Mouse (Mus musculus): Measurements from ENCODE around the gene Efna5. TPM values are rescaled to one million over a fixed set of nuclear protein-coding genes. Genes with fewer than 3 reads are reported as not detected.

Gene Efna5
- polyA plus RNA-seq, 1 experiment from 2014 or later: 22.0 TPM

GRCm38 (mm10) chr17:62737404-62737803, 143.7 kb downstream of the Efna5 start:
- no peak overlapping the region for H3K4me3 ChIP-seq (ENCODE audit: low read length)
- no peaks in the 10 kb centered on the region for H3K36me3 ChIP-seq (ENCODE audit: control insufficient read depth, insufficient read depth)
- peaks cover 16% of the 10 kb centered on the region; the same call in 1 of the 2 replicates for H3K4me1 ChIP-seq (ENCODE audit: control insufficient read depth, insufficient read depth, low read length)
- H3K27ac ChIP-seq (ENCODE audit: low read length): no peak overlapping the region
- no peaks in the 10 kb centered on the region for H3K9me3 ChIP-seq (replicated peaks; ENCODE audit: control insufficient read depth, low read length)
- no peak for ATAC-seq (replicated peaks; ENCODE audit: extremely low read depth, insufficient read depth, low FRiP score)
- H3K27me3 ChIP-seq (ENCODE audit: control insufficient read depth, insufficient read depth, low read length): no peaks in the 10 kb centered on the region
- 87% methylated on average over 6 of the region's 6 CpGs for WGBS
- H3K4me2 ChIP-seq (ENCODE audit: low read depth, low read length): no peak overlapping the region
- no peak overlapping the region for H3K9ac ChIP-seq (ENCODE audit: low read length)

- H3K27ac ChIP-seq (ENCODE audit: low read length): no peak overlapping the region
- ATAC-seq (replicated peaks; ENCODE audit: extremely low read depth, insufficient read depth, low FRiP score): no peak
These were observed 145.2 kb downstream of the Efna5 start for GRCm38 (mm10) chr17:62735943-62736342.

GRCm38 (mm10) chr17:62734901-62735300, 146.2 kb downstream of the Efna5 start:
- Histone ChIP-seq H3K4me2 (ENCODE audit: low read depth, low read length) (no peak overlapping the region), H3K9ac (ENCODE audit: low read length) (no peak overlapping the region; the same call in 1 of the 2 replicates), H3K4me1 (ENCODE audit: control insufficient read depth, insufficient read depth, low read length) (peaks cover 29% of the 10 kb centered on the region), H3K9me3 (replicated peaks; ENCODE audit: control insufficient read depth, low read length) (no peaks in the 10 kb centered on the region), H3K36me3 (ENCODE audit: control insufficient read depth, insufficient read depth) (no peaks in the 10 kb centered on the region), H3K27me3 (ENCODE audit: control insufficient read depth, insufficient read depth, low read length) (no peaks in the 10 kb centered on the region), H3K4me3 (ENCODE audit: low read length) (no peak overlapping the region), H3K27ac (ENCODE audit: low read length) (no peak overlapping the region)
- no peak for ATAC-seq (replicated peaks; ENCODE audit: extremely low read depth, insufficient read depth, low FRiP score)
- 39% methylated on average over 10 of the region's 10 CpGs for WGBS

More at GRCm38 (mm10) chr17:62735943-62736342, 145.2 kb downstream of the Efna5 start:
- Histone ChIP-seq H3K27me3 (ENCODE audit: control insufficient read depth, insufficient read depth, low read length) (no peaks in the 10 kb centered on the region), H3K4me3 (ENCODE audit: low read length) (no peak overlapping the region), H3K4me1 (ENCODE audit: control insufficient read depth, insufficient read depth, low read length) (peaks cover 18% of the 10 kb centered on the region), H3K9ac (ENCODE audit: low read length) (no peak overlapping the region), H3K36me3 (ENCODE audit: control insufficient read depth, insufficient read depth) (no peaks in the 10 kb centered on the region), H3K9me3 (replicated peaks; ENCODE audit: control insufficient read depth, low read length) (no peaks in the 10 kb centered on the region), H3K4me2 (ENCODE audit: low read depth, low read length) (no peak overlapping the region)
- WGBS: 40% methylated on average over 11 of the region's 11 CpGs

- no peak for ATAC-seq (replicated peaks; ENCODE audit: extremely low read depth, insufficient read depth, low FRiP score)
- Histone ChIP-seq H3K27ac (ENCODE audit: low read length) (no peak overlapping the region), H3K4me1 (ENCODE audit: control insufficient read depth, insufficient read depth, low read length) (peaks cover 32% of the 10 kb centered on the region)
These were observed 147.1 kb downstream of the Efna5 start for GRCm38 (mm10) chr17:62734067-62734466.

GRCm38 (mm10) chr17:62729754-62730470, 151.2 kb downstream of the Efna5 start:
- Histone ChIP-seq H3K4me2 (ENCODE audit: low read depth, low read length) (peak overlapping the region; percentile 26), H3K4me1 (ENCODE audit: control insufficient read depth, insufficient read depth, low read length) (peaks cover 26% of the 10 kb centered on the region), H3K9ac (ENCODE audit: low read length) (peak overlapping the region; percentile 22; the same call in 1 of the 2 replicates), H3K27me3 (ENCODE audit: control insufficient read depth, insufficient read depth, low read length) (no peaks in the 10 kb centered on the region), H3K9me3 (replicated peaks; ENCODE audit: control insufficient read depth, low read length) (no peaks in the 10 kb centered on the region), H3K36me3 (ENCODE audit: control insufficient read depth, insufficient read depth) (no peaks in the 10 kb centered on the region), H3K27ac (ENCODE audit: low read length) (peak overlapping the region; percentile 0; the same call in 1 of the 2 replicates), H3K4me3 (ENCODE audit: low read length) (no peak overlapping the region; the same call in 1 of the 2 replicates)
- no peak for ATAC-seq (replicated peaks; ENCODE audit: extremely low read depth, insufficient read depth, low FRiP score)
- WGBS: 51% methylated on average over 10 of the region's 10 CpGs

More at GRCm38 (mm10) chr17:62734067-62734466, 147.1 kb downstream of the Efna5 start:
- no peak overlapping the region for H3K4me3 ChIP-seq (ENCODE audit: low read length)
- H3K9ac ChIP-seq (ENCODE audit: low read length): no peak overlapping the region
- no peaks in the 10 kb centered on the region for H3K27me3 ChIP-seq (ENCODE audit: control insufficient read depth, insufficient read depth, low read length)
- 67% methylated on average over 4 of the region's 4 CpGs for WGBS
- no peaks in the 10 kb centered on the region for H3K36me3 ChIP-seq (ENCODE audit: control insufficient read depth, insufficient read depth)
- no peaks in the 10 kb centered on the region for H3K9me3 ChIP-seq (replicated peaks; ENCODE audit: control insufficient read depth, low read length)
- no peak overlapping the region for H3K4me2 ChIP-seq (ENCODE audit: low read depth, low read length)

GRCm38 (mm10) chr17:62728142-62728917, 152.8 kb downstream of the Efna5 start:
- 78% methylated on average over 10 of the region's 10 CpGs for WGBS
- no peak for ATAC-seq (replicated peaks; ENCODE audit: extremely low read depth, insufficient read depth, low FRiP score)
- no peaks in the 10 kb centered on the region for H3K27me3 ChIP-seq (ENCODE audit: control insufficient read depth, insufficient read depth, low read length)
- H3K4me1 ChIP-seq (ENCODE audit: control insufficient read depth, insufficient read depth, low read length): peaks cover 21% of the 10 kb centered on the region
- no peak overlapping the region for H3K4me2 ChIP-seq (ENCODE audit: low read depth, low read length)
- no peak overlapping the region for H3K9ac ChIP-seq (ENCODE audit: low read length)
- H3K27ac ChIP-seq (ENCODE audit: low read length): no peak overlapping the region
- no peak overlapping the region for H3K4me3 ChIP-seq (ENCODE audit: low read length)
- no peaks in the 10 kb centered on the region for H3K36me3 ChIP-seq (ENCODE audit: control insufficient read depth, insufficient read depth)
- H3K9me3 ChIP-seq (replicated peaks; ENCODE audit: control insufficient read depth, low read length): no peaks in the 10 kb centered on the region

- 63% methylated on average over 5 of the region's 5 CpGs for WGBS
- no peak for ATAC-seq (replicated peaks; ENCODE audit: extremely low read depth, insufficient read depth, low FRiP score)
- Histone ChIP-seq H3K9ac (ENCODE audit: low read length) (no peak overlapping the region), H3K4me1 (ENCODE audit: control insufficient read depth, insufficient read depth, low read length) (peaks cover 23% of the 10 kb centered on the region), H3K9me3 (replicated peaks; ENCODE audit: control insufficient read depth, low read length) (no peaks in the 10 kb centered on the region), H3K27ac (ENCODE audit: low read length) (no peak overlapping the region), H3K27me3 (ENCODE audit: control insufficient read depth, insufficient read depth, low read length) (no peaks in the 10 kb centered on the region), H3K4me2 (ENCODE audit: low read depth, low read length) (no peak overlapping the region), H3K4me3 (ENCODE audit: low read length) (no peak overlapping the region), H3K36me3 (ENCODE audit: control insufficient read depth, insufficient read depth) (no peaks in the 10 kb centered on the region)
These were observed 155.0 kb downstream of the Efna5 start for GRCm38 (mm10) chr17:62726102-62726501.

- 23% methylated on average over 5 of the region's 5 CpGs for WGBS
- Histone ChIP-seq H3K27ac (ENCODE audit: low read length) (peak overlapping the region; percentile 37), H3K9me3 (replicated peaks; ENCODE audit: control insufficient read depth, low read length) (no peaks in the 10 kb centered on the region), H3K36me3 (ENCODE audit: control insufficient read depth, insufficient read depth) (no peaks in the 10 kb centered on the region), H3K4me2 (ENCODE audit: low read depth, low read length) (peak overlapping the region; percentile 47), H3K9ac (ENCODE audit: low read length) (no peak overlapping the region), H3K27me3 (ENCODE audit: control insufficient read depth, insufficient read depth, low read length) (no peaks in the 10 kb centered on the region), H3K4me1 (ENCODE audit: control insufficient read depth, insufficient read depth, low read length) (peaks cover 13% of the 10 kb centered on the region), H3K4me3 (ENCODE audit: low read length) (0 out of 2 replicates have a peak overlapping the region, but pooled peaks have one; percentile 6)
- ATAC-seq (replicated peaks; ENCODE audit: extremely low read depth, insufficient read depth, low FRiP score): 0 out of 2 replicates have a peak, but pooled peaks have one; percentile 58
These were observed 158.2 kb downstream of the Efna5 start for GRCm38 (mm10) chr17:62722962-62723361.

GRCm38 (mm10) chr17:62721595-62721994, 159.5 kb downstream of the Efna5 start:
- ATAC-seq (replicated peaks; ENCODE audit: extremely low read depth, insufficient read depth, low FRiP score): no peak
- Histone ChIP-seq H3K36me3 (ENCODE audit: control insufficient read depth, insufficient read depth) (no peaks in the 10 kb centered on the region), H3K9me3 (replicated peaks; ENCODE audit: control insufficient read depth, low read length) (no peaks in the 10 kb centered on the region), H3K27me3 (ENCODE audit: control insufficient read depth, insufficient read depth, low read length) (no peaks in the 10 kb centered on the region), H3K4me1 (ENCODE audit: control insufficient read depth, insufficient read depth, low read length) (peaks cover 13% of the 10 kb centered on the region), H3K4me2 (ENCODE audit: low read depth, low read length) (no peak overlapping the region), H3K27ac (ENCODE audit: low read length) (no peak overlapping the region), H3K4me3 (ENCODE audit: low read length) (no peak overlapping the region), H3K9ac (ENCODE audit: low read length) (no peak overlapping the region)
- 89% methylated on average over 3 of the region's 3 CpGs for WGBS
